Mouse (Mus musculus) thymus, postnatal 4 days (tissue): Measurements from ENCODE around the gene Pfdn5.

Source experiments
- DNase-seq: peaks from one replicate; pipeline ENCODE4 v3.0.0; 2021

The Pfdn5 gene

DNA sequence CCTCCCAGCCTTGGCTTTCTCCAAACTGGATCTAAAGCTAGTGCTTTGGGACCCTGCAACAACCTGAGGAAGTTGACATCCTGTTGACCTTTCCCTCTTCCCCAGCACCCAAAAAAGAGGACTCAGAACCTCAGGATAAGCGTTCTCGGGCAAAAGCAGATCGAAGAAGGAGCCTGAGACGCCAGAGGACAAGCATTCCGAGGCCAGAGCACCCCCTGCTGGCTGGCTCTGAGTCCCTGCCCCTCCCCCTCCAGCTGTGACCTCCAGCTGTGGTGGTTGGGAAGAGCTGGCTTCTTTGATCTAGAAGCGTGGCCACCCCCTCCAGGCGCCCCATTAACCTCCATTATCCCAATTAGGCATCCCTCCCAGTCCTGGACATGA, 51.2 kb downstream of the Pfdn5 start:
- peak; percentile 94 for DNase-seq

DNA sequence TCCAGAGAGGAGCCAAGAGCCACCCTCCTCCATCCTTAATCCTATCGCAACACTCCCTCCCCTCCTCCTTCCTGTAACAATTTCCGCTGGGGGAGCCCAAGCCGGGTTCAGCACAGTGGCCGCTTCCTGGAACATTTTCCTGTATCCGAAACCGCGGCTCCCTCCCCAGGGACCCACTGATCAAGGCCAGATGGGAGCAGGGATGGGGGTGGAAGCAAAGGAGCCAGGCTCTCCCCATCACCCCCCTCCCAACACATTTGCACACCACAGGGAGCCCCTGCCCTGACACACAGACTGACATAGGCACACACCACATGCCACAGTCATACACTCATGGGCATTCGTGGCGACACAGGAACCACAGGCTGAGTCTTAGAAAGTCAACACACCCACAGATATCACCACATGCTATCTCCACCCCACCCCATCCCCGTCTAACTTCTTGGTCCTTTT, 51.9 kb downstream of the Pfdn5 start:
- peak; percentile 40 for DNase-seq
